Mouse (Mus musculus) MEL (cell line): ENCODE measurements at regions not wholly inside any gene's neighbourhood (a gene's known extent, or its start where the extent isn't known, plus 50 kb on each side); places are given as distances from the start of the nearest gene placed in this dataset.

Source experiments
- BHLHE40 ChIP-seq: IDR thresholded peaks from 2 replicates; pipeline ENCODE4 v1.6.1; 2012; ENCODE audit warnings: low read depth, mild to moderate bottlenecking, inconsistent platforms, low read length, improper control_type of control experiment, borderline replicate concordance
- E2F4 ChIP-seq: IDR thresholded peaks from 2 replicates; pipeline ENCODE4 v1.6.1; 2011; ENCODE audit warnings: low read depth, low read length, improper control_type of control experiment, borderline replicate concordance

- TF ChIP-seq E2F4 = no peak
- no peak for TF ChIP-seq BHLHE40
Measured at GRCm38 (mm10) chr3:148631415-148632192, 358.8 kb downstream of the Adgrl2 start.
